Mouse (Mus musculus) gonadal fat pad, adult 2 months (tissue): Measurements from ENCODE around the gene Cobl. TPM values are rescaled to one million over a fixed set of nuclear protein-coding genes. Genes with fewer than 3 reads are reported as not detected.
A peak's percentile ranks its signal among the peaks of the same experiment; 100 is the strongest.

Experiments used
- DNase-seq: peaks from one replicate; pipeline ENCODE4 v3.0.0-alpha.2; 2012; ENCODE audit warnings: low read depth
- polyA plus RNA-seq: library from polyadenylated mRNA; depleted of rRNA; stranded (reverse); fragments of >200 nt; gene quantifications from 2 replicates; pipeline ENCODE4 v1.2.3, GENCODE M21; 2012

The Cobl gene
- polyA plus RNA-seq, 1 experiment, result 2.6 TPM

DNA sequence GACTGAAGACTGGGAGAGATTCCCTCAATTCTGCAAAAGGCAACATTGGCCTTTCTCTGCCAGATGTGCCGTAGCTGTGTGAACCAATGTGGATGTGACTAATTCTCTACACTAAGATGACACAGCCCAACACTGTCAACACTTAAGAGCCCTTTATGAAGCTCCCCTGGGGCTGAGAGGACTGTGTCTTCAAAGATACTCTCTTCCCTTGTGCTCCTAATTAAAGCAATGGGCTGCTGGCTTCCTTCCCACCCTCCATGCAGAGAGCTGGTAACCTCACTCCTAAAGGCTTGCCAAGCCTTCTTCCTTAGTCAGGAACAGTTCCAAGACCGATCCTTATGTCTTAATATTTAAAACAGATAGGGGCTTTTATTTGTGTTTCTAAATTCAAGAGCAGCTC, 79.9 kb downstream of the Cobl start:
- DNase-seq, result no peak

DNA sequence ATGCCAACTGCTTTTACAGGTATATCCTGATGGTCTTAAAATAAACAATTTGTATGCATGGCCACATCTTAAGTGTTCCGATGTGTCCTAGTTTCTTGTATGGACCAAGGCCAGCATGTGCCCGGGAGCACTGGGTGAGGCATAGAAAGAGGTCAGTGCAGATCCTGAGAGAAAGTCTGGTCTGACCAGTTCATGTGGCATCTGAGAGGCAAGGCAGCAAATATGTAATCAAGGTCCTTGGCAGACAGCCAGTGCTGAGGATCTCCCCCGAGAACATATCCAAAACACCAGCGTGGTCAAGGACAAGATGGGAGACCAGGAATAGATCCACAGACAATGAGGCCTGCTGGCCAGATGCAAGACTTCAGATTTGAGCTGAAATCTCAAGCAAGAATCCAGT, 81.8 kb downstream of the Cobl start:
- DNase-seq, result no peak

DNA sequence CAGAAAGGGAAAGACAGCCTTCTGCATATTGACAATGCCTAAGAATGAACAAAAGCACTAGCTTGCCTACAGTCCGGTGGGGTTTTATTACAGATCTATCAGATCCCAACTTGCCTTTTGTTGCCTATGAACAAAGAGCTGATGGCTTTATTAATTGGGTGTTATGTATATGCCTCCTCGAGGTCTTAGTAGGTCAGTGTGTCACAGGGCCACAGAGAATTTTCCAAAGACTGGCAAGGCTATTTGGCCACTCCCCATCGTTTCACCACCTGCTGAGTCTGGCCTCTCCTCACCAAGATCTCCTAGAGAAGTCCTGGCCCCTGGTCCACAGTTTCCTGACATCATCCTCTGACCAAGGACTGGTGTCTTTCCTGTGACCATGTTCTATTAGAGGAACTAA, 83.7 kb downstream of the Cobl start:
- no peak for DNase-seq

DNA sequence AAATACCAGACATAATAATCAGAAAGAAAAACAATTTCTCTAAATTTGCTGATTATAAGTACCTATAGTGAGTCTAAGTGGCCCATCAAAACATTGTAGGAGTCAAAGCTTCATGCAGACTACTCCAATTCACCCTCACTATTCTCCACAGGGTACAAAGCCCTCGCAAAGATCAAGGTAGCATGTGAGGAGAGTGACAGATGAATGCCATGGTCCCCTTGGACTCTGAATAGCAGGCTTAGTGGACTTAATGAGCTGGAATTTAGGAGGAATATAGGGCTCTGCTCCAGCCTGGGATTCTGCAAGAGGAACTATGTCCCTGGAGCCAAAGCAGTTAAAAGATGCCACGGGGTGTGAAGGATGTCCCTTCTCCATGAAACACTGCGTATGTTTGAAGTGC, 88.1 kb downstream of the Cobl start:
- DNase-seq, result no peak

DNA sequence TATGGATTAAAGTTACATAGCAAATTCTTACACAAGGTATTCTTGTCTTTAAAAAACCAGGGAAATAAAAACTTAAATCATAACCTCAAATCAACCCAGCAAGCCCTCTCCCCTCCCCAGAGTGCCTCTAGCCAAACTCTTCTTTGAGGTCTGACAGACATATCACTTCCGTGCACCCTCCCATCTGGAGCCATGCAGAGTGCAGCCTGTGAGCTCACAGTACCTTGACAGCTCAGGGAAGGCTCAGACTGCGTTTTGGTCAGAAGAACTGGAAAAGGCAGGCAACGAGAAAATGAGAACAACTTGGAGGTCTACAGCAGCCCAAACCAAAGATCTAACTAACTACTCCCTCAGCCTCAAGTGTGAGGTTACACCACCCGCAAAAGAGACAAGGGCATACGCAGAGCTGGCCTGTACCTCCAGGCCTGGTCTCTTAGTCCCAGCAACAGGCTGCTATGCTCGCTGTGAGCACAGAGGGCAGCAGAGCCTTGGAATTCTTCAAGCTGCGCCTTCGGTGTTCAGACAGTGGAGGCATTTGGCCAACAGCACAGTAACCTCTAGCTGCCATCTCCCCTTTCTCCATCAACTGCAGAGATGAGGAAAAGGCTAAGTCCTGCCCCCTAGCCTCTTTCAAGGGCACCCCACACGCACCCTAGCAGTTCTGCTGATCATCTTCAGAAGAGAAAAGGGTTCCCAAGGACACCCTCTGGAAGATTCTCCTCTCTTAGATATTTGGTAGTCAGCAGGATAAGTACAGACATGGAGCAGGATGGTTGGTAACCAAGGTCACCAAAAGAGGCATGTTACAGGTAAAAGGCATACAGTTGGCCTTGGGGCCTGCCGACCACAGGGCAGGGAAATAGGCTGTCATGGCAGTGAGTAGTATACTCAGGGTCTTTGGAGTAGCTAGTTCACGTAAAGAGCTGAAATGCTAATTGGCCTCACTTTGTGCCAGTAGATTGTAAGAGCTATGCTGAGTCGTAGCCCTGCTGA, 91.4 kb downstream of the Cobl start:
- DNase-seq, result no peak

DNA sequence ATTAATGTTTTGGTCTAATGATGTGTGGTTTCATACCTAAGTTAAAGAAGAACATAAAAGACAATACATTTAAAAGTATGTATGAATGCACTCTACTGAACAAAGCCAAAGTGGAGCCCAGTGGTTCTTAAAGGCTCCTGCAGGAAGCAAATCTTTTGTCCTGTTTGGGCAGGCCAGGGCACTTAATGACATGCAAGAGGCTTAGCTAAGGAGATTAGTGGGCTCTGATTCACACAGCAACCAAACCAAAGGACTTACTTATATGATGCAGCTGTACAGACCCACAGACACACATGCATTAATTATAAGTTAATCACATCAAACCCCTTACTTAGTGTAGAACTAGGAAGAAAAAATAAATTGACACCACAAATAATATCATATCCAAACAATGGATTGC, 93.8 kb downstream of the Cobl start:
- no peak for DNase-seq

DNA sequence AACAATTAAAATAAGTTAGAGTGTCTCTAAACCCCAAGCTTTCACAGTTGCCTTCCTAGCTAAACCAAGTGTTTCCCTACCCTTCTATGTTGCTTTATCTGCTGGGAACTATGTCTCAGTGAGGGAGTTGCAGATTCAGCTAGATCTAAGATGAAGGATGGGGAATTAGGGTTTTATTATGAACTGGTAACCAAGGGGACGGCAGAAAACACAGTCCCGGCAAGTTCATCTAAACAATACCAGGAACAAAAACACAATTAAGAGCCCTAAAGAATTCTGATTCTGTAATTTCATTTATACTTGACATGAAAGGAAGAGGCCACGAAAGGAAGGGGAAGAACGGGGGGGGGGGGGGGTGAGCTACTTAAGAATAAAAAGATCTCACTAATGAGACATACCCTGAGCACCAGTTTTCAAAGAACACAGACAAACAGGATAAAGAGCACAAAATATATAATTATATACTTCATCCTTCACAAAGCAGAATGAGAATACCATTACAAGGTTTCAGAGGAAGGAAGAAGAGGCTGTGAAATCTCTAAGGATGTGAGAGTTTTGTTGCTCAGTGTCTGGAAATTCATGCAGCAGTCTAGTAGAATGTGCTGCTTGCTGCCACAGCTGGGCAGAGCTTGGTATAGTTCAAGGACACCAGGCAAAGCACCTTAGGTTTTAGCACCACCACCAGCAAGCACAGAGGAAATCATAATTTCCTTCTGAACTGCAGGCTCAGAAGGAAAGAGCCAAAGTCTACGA, 97.2 kb downstream of the Cobl start:
- DNase-seq, result no peak

DNA sequence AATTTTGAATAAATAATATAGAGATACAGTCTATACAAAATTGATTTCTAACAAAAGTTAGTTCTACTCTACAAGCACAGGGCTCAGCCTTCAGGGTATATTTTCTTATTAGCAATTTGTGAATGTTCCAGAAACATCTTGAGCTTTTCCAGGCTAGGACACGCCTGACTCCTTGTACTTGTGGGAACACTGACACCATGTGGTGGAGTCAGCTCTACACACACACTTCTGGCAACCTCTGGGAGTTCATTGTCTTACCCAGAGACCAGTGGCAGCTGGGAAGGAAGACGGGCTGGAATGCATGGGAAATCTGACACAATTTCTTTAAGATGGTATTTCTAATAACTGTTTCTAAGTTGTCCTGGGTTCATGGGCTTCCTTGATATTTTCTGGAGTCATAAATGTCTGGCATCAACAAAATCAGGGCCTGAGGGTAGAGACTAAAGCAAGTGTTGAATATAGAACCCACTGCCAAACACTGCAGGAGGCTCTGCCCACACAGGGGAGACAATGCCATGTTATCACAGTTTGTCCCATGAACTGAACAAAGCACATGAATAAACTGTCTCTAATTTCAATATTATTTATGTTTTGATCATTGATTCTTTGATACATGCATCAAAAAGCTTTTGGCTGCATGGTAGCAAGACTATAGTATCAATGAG, 105.3 kb downstream of the Cobl start:
- DNase-seq, result no peak

DNA sequence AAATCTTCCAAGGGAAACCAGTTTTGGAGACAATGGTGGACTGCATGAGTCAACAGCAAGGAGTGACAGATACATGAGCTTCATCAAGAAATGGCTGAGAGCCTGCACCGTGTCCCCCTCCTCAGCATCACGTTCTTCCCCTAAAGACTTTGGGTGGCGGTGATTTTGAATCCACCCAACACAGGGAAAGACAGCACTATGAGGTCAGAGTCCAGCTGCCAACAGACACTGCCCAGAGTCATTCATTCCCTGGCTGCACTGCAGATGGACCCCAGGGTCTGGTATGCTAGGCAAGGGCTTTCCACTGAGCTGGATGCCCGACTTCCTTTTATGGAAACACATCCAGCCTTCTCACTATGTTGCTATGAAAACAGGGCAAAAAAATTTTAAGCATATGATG, 106.2 kb downstream of the Cobl start:
- DNase-seq, result no peak

DNA sequence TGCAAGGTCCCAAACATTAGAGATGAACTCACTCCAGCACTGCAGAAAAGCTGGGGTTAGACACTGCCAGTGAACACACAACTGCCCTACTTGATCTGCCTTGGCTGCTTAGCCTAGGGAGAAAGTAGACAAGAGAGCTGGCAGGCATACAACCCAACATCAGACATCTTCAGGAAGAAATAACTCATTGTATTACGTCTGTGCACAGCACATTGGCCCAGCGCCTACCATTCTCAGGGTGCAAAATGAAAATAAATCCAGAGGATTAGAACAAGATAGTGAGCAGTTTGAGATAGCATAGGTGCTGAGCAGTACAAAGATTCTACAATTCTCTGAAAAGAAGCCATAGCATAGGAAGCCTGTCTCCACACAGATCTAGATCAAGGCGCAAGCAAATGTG, 109.1 kb downstream of the Cobl start:
- DNase-seq, result no peak

DNA sequence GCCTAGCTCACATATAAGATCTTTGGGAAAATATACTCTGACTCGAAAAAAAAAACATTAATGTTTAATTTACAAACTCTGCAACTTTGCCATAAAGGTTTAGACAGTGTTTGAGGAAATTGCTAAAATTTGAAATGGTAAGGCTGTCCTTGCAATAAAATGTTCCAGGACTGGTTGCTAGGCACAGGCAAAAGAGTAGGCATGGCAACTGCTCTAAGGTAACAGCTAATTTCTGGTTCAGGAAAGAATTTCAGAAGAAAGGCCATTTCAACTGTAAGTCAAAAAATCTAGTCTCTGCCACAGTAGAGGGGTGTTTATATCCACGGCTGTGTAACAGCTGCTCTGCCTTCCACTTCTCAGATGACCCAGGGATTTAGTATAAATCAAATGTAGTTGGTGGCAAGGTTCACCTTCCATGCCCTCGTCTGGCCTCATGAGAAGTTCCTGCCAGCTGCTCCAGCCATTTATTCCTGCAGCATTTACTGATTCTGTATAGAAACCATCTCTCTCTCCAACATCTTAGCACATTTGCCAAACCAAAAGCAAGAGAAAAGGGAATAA, 113.7 kb downstream of the Cobl start:
- no peak for DNase-seq

DNA sequence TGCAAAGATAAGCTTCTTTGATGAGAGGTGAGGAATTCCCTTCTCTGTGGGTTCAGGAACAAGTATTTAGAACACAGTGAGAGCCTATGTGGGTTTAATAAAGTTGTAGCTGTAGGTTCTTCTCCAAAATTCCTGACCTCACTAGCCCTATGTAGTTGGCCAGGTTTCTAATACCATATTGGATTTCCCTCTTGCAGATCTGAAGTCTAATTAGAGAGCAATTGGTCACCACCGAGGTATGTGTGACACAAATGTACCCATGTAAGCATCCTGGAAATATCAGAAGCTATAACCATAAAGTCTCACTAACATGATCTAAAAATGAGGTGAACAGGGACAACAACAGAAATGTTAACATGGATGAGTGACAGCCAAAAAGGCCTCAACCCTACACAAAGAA, 114.7 kb downstream of the Cobl start:
- DNase-seq, result no peak

DNA sequence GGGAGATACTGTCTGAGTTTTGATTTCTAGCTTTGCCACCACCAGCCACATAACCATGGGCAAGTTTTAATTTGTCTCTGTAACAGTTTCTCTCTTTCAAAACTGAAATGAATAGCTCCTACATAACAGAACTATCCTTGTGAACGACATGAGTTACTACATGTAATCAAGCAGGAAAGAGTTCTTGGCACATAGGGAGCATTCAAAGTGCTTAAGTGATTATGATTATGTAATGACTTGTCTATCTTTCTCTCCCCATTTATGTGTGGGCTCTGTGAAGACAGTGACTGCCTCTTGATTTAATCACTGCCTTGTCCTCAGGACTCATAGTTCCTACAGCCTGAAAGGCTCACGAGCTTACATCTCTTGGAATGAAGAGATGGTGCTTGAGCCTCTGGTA, 118.3 kb downstream of the Cobl start:
- DNase-seq, result peak; percentile 71

DNA sequence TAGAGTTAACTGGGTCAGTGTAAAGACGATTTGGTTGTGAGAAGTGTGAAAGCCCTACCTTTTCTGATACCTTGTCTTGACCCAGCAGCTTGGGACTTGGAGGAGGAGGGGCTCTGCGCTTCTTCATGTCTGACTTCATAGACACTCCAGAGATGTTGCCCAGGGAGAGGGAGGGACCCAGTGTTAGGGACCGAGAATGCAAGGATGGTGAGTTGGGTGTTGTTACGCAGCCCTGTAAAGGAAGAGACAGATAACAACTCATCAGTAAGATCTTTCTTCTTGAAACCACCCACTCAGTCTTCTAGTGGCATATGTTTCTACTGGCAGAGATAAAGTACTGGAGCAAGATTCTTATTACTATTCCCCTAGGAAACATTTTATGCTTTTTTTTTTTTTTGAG, 121.1 kb downstream of the Cobl start:
- no peak for DNase-seq

DNA sequence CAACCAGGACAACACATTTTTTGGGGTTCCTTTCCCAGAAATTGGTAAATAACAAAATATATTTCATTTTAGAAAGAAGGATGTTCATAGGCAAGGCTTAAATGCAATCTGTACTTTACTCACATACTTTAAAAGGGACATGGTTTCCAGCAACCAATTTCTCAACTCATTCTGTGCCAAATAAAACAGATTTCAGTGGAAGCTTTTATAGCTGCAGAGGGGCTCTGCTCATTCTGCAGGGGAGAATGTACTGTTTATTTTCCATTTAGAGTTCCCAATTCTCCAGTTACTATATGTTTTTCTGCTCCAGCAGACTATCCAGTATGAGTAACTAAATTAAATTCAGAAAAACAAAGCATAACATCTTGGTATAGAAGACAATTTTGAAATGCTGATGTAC, 124.1 kb downstream of the Cobl start:
- no peak for DNase-seq

DNA sequence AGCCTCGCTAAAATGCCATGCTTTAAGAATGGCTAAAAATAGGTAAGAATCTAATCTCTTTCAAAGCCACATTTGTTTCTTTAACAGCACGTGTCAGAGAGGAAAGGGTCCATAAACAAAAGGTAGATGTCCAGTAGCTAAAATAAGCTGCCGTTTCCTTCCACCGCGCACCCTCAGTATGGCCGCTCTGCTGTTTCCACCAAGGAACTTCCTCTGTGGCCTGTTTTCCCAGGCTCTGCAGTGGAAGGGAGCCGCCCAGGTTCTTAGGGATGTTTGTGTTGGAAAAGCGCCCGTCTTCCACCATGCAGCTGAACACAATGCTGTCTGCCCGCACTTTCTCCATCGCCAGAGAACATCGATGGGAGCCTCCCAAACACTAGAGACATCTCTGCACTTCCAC, 128.6 kb downstream of the Cobl start:
- no peak for DNase-seq

DNA sequence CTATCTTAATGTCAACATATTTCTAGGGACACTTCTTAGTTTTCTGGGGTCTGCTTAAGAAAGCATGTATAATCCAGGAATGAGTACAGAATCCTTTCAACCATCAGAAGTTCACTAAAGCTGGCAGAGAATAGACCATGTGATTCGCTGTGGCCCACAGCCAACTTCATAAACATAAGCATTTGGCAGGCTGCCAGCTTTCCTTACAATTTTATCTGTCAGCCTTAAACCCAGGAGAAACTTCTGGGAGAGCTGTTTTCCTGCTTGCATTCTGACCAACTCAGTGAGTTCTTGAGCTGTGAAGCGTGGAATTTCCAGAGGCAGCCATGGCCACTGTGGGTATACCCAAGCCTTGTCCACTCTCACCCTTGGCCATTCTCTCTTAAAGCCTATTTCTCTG, 132.8 kb downstream of the Cobl start:
- no peak for DNase-seq

DNA sequence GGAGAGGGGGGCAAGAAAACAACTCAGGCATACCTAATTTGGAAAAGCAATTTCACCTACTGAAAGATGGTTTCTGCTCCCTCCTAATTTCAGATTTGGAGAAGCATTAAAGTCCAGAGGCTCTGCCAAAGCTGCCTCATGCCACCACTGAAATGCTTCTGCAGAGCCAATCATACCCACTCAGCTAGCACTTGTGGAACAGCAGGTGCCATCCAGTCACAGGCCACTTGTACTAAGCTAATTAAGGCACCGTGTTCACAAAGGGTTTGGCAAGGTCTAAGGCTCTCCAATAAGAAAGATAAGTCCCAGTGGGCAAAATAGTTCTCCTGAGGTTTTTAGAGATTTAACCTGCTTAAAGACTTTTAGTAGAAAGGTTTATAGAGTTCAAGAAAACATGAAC, 143.3 kb downstream of the Cobl start:
- DNase-seq, result no peak

DNA sequence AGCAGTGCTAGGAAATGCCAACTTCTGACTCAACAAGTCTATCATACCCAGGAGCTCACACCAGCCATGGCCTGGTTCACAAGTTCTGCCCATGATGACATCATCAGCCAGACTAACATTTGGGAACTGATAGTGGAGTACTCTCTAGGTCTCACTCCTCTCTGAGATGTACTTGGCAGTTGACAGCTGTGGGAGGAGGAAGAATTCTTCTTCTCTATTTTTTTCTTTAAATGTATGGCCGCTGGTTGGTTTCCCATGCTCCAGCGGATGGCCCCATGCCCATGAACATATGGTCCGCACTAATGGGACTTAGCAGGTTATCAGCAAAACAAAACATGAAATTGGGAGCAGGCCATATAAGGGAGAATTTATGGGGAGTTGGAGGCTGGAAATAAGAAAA, 145.4 kb downstream of the Cobl start:
- no peak for DNase-seq

DNA sequence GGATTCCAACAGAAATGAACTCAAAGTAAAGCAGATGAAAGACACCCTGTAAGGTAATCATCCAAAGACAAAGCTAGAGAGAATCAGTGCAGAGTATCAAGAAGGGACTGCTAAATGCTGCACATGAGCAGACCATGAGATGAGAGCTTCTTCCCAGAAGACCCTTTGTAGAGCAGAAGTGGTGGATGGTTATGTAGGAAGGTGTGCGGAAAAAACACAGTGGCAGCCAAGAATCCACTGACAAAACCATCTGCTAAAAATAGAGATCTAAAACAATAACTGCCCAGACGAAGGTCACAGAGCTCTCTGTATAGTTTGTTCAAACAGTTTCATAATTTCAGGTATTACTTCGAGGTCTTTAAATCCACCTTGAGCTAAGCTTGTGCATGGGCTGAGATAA, 149.1 kb downstream of the Cobl start:
- DNase-seq, result no peak

DNA sequence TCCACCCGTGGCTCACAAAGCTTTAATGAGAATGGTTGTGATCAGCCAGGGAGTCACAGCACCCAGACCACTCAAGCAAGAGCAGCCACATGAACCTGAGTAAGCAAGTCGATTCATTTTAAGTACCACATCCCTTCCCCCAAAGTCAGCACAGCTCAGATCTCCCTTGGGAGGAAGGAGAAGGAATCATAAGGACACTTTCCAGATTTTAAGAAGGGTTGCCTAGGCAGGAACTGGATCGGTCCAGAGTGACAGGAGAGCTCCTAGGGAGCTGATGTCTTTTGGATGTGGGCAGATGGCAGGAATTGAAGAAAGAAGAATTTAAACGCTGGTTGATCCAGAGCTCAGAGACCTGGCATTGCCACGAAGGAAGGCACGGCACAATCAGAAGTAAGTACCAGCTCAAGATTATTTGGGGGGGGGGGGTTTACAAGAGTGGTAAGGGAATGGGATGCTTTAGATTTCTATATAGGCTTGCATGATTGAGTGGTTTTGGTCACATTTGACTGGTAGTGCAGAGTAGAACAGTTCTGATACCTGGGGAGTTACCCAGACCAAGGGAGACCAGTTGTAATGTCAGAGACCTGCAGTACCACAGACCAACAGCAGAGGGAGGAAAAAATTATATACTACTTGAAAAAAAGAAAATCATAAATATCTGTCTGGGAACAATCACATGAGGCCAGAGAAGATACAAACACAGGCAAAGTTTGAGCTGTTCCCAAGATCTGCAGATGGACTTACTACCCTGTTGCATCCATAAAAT, 150.3 kb downstream of the Cobl start:
- DNase-seq, result no peak

DNA sequence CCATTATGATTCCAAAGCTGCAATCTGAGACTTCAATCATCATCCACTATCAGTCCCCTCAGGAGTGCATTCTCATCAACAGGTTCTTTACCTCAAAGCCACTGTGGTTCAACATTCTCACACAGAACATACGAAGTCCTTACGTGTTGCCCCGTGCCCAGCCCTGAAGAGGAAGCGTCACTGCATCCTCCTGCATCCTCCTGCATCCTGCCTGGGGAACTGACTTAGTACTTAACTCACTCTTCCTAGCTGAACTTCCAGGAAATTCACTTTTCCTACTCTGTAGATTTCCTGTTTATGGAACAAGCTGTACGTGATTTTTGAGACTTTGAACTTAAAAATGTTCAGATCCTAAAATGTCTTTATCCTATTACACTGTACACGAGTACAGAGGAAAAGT, 153.3 kb downstream of the Cobl start:
- no peak for DNase-seq
